Mouse (Mus musculus) kidney, embryonic 15.5 days (tissue): ENCODE data around the gene Rpl36. TPM values are rescaled to one million over a fixed set of nuclear protein-coding genes. Genes with fewer than 3 reads are reported as not detected.
"Not testable (repeated sequence)": the region's sequence is repeated elsewhere in the genome, so short reads cannot be mapped to it uniquely, and the experiment has no call there.

Experiments
- ATAC-seq: fragments of 200-750 bp; cut with Nextera tagmentation; replicated peaks from 2 replicates; pipeline ENCODE4 v1.8.0; 2017; ENCODE audit warnings: moderate TSS enrichment; ENCODE audit not compliant: low FRiP score
- H3K27ac ChIP-seq: fragments of 300-500 bp; sonication (generic); 2 replicates; pipeline ENCODE4 v1.5.1; 2015; ENCODE audit warnings: mild to moderate bottlenecking, inconsistent platforms
- H3K27me3 ChIP-seq: fragments of 300-500 bp; sonication (generic); 2 replicates; pipeline ENCODE4 v1.6.1; 2015; ENCODE audit warnings: inconsistent platforms
- H3K36me3 ChIP-seq: fragments of 300-500 bp; sonication (generic); 2 replicates; pipeline ENCODE4 v1.6.1; 2015; ENCODE audit warnings: inconsistent platforms
- H3K4me1 ChIP-seq: fragments of 300-500 bp; sonication (generic); 2 replicates; pipeline ENCODE4 v1.6.1; 2015; ENCODE audit warnings: inconsistent platforms
- H3K4me2 ChIP-seq: fragments of 300-500 bp; sonication (generic); 2 replicates; pipeline ENCODE4 v1.6.1; 2015; ENCODE audit warnings: moderate library complexity, mild to moderate bottlenecking, inconsistent platforms
- H3K4me3 ChIP-seq: fragments of 300-500 bp; sonication (generic); replicated peaks from 2 replicates; pipeline ENCODE4 v1.5.1; 2015; ENCODE audit warnings: mild to moderate bottlenecking, inconsistent platforms
- H3K9ac ChIP-seq: fragments of 300-500 bp; sonication (generic); 2 replicates; pipeline ENCODE4 v1.6.1; 2015; ENCODE audit warnings: mild to moderate bottlenecking, inconsistent platforms
- H3K9me3 ChIP-seq: fragments of 300-500 bp; sonication (generic); replicated peaks from 2 replicates; pipeline ENCODE4 v1.6.1; 2016; ENCODE audit warnings: inconsistent platforms
- WGBS: fragments of 180-500 bp; shearing (Covaris S2); methylation state at CpG from one replicate; pipeline ENCODE4 v1.1.7; 2015; ENCODE audit warnings: mixed read lengths; 5-methylcytosine and 5-hydroxymethylcytosine counted together
- polyA plus RNA-seq: library from polyadenylated mRNA; unstranded; fragments of >200 nt; fragmentation: Nextera tagmentation; extraction: Ambion mirVana; gene quantifications from 2 replicates; pipeline ENCODE4 v1.2.1, GENCODE M21; 2015

Gene Rpl36
- polyA plus RNA-seq, 1 experiment from 2014 or later, result 1,888 TPM

GRCm38 (mm10) chr17:56626754-56627470, 13.7 kb downstream of the Rpl36 start, which contains the start of gene Lonp1:
TSS of gene Lonp1 (minus strand) at chr17:56626887.
- peak; percentile 92 for ATAC-seq
- Histone ChIP-seq H3K4me2 (peak within 1 kb of the TSS; percentile 95), H3K9me3 (no peaks in the 10 kb centered on the region), H3K9ac (peak within 1 kb of the TSS; percentile 97), H3K36me3 (peaks cover 29% of the 10 kb centered on the region), H3K4me3 (peak within 1 kb of the TSS; percentile 97), H3K4me1 (peaks cover 29% of the 10 kb centered on the region), H3K27ac (peak within 1 kb of the TSS; percentile 93), H3K27me3 (no peaks in the 10 kb centered on the region)
- under 1% methylated on average over 51 of the region's 51 CpGs for WGBS

- Histone ChIP-seq H3K9me3 (no peaks in the 10 kb centered on the region), H3K27ac (peak within 1 kb of the TSS; percentile 93), H3K4me3 (peak within 1 kb of the TSS; percentile 97), H3K27me3 (no peaks in the 10 kb centered on the region), H3K36me3 (peaks cover 21% of the 10 kb centered on the region), H3K4me2 (peak within 1 kb of the TSS; percentile 95), H3K9ac (peak within 1 kb of the TSS; percentile 53), H3K4me1 (peaks cover 29% of the 10 kb centered on the region)
- WGBS, result 9% methylated on average over 26 of the region's 26 CpGs
- peak; percentile 58 for ATAC-seq
Observed at GRCm38 (mm10) chr17:56627530-56628277, 14.5 kb downstream of the Rpl36 start, which contains the start of gene Catsperd. TSS of gene Catsperd (plus strand) at chr17:56628143.

- H3K4me3 ChIP-seq, H3K36me3 ChIP-seq, H3K4me2 ChIP-seq, ATAC-seq, H3K27ac ChIP-seq, H3K9ac ChIP-seq, H3K27me3 ChIP-seq, H3K9me3 ChIP-seq: not testable (repeated sequence)
- WGBS, result 88% methylated on average over 27 of the region's 27 CpGs
- H3K4me1 ChIP-seq, result peaks cover 23% of the 10 kb centered on the region
Observed at GRCm38 (mm10) chr17:56629800-56630781, 16.9 kb downstream of the Rpl36 start.

- ATAC-seq, result no peak
- no peak overlapping the region for H3K4me3 ChIP-seq
- H3K4me2 ChIP-seq, result no peak overlapping the region
- WGBS, result 52% methylated on average over 4 of the region's 4 CpGs
- H3K36me3 ChIP-seq, result no peaks in the 10 kb centered on the region
- H3K9me3 ChIP-seq, result no peaks in the 10 kb centered on the region
- H3K27ac ChIP-seq, result no peak overlapping the region
- no peaks in the 10 kb centered on the region for H3K27me3 ChIP-seq
- no peak overlapping the region for H3K9ac ChIP-seq
- H3K4me1 ChIP-seq, result peaks cover 11% of the 10 kb centered on the region
Observed at GRCm38 (mm10) chr17:56631807-56632206, 18.6 kb downstream of the Rpl36 start.

- H3K27me3 ChIP-seq, result no peaks in the 10 kb centered on the region
- H3K36me3 ChIP-seq, result no peaks in the 10 kb centered on the region
- no peak for ATAC-seq
- H3K4me1 ChIP-seq, result no peaks in the 10 kb centered on the region
- H3K9ac ChIP-seq, result no peak overlapping the region
- WGBS, result 83% methylated on average over 6 of the region's 6 CpGs
- H3K27ac ChIP-seq, result no peak overlapping the region
- H3K9me3 ChIP-seq, result no peaks in the 10 kb centered on the region
- no peak overlapping the region for H3K4me2 ChIP-seq
- no peak overlapping the region for H3K4me3 ChIP-seq
Observed at GRCm38 (mm10) chr17:56634023-56634422, 20.8 kb downstream of the Rpl36 start.

- Histone ChIP-seq H3K36me3 (no peaks in the 10 kb centered on the region), H3K4me3 (no peak overlapping the region), H3K4me2 (no peak overlapping the region), H3K9ac (no peak overlapping the region), H3K27ac (no peak overlapping the region), H3K9me3 (no peaks in the 10 kb centered on the region), H3K27me3 (no peaks in the 10 kb centered on the region), H3K4me1 (no peaks in the 10 kb centered on the region)
- WGBS, result 79% methylated on average over 4 of the region's 4 CpGs
- ATAC-seq, result no peak
Observed at GRCm38 (mm10) chr17:56643237-56643636, 30.0 kb downstream of the Rpl36 start.

- no peak overlapping the region for H3K4me3 ChIP-seq
- no peaks in the 10 kb centered on the region for H3K27me3 ChIP-seq
- H3K36me3 ChIP-seq, result no peaks in the 10 kb centered on the region
- no peaks in the 10 kb centered on the region for H3K9me3 ChIP-seq
- no peak overlapping the region for H3K27ac ChIP-seq
- peaks cover 10% of the 10 kb centered on the region; the same call in 1 of the 2 replicates for H3K4me1 ChIP-seq
- no peak for ATAC-seq
- peak overlapping the region; percentile 16; the same call in 1 of the 2 replicates for H3K4me2 ChIP-seq
- WGBS, result 56% methylated on average over 10 of the region's 13 CpGs
- H3K9ac ChIP-seq, result no peak overlapping the region
Observed at GRCm38 (mm10) chr17:56647546-56647945, 34.3 kb downstream of the Rpl36 start.

- Histone ChIP-seq H3K4me2 (peak overlapping the region; percentile 42), H3K4me1 (peaks cover 10% of the 10 kb centered on the region; the same call in 1 of the 2 replicates), H3K4me3 (no peak overlapping the region), H3K9me3 (no peaks in the 10 kb centered on the region), H3K36me3 (no peaks in the 10 kb centered on the region), H3K9ac (no peak overlapping the region), H3K27me3 (no peaks in the 10 kb centered on the region), H3K27ac (no peak overlapping the region)
- peak; percentile 43; the same call in 1 of the 2 replicates for ATAC-seq
- WGBS, result 24% methylated on average over 10 of the region's 10 CpGs
Observed at GRCm38 (mm10) chr17:56651801-56652200, 38.6 kb downstream of the Rpl36 start.

GRCm38 (mm10) chr17:56654771-56655170, 41.6 kb downstream of the Rpl36 start:
- no peak for ATAC-seq
- no peak overlapping the region for H3K4me2 ChIP-seq
- 70% methylated on average over 2 of the region's 2 CpGs for WGBS

GRCm38 (mm10) chr17:56655311-56655710, 42.1 kb downstream of the Rpl36 start:
- H3K4me3 ChIP-seq, result no peak overlapping the region
- H3K27me3 ChIP-seq, result no peaks in the 10 kb centered on the region
- no peak overlapping the region for H3K4me2 ChIP-seq
- peaks cover 10% of the 10 kb centered on the region; the same call in 1 of the 2 replicates for H3K4me1 ChIP-seq
- H3K9me3 ChIP-seq, result no peaks in the 10 kb centered on the region
- H3K9ac ChIP-seq, result no peak overlapping the region
- no peaks in the 10 kb centered on the region for H3K36me3 ChIP-seq
- no peak overlapping the region for H3K27ac ChIP-seq
- 76% methylated on average over 3 of the region's 3 CpGs for WGBS
- ATAC-seq, result no peak

More at GRCm38 (mm10) chr17:56654771-56655170, 41.6 kb downstream of the Rpl36 start:
- Histone ChIP-seq H3K27me3 (no peaks in the 10 kb centered on the region), H3K9ac (no peak overlapping the region), H3K27ac (no peak overlapping the region), H3K4me3 (no peak overlapping the region), H3K9me3 (no peaks in the 10 kb centered on the region), H3K36me3 (no peaks in the 10 kb centered on the region), H3K4me1 (peaks cover 10% of the 10 kb centered on the region; the same call in 1 of the 2 replicates)

- ATAC-seq, result no peak
- Histone ChIP-seq H3K9ac (no peak overlapping the region), H3K4me1 (peaks cover 8% of the 10 kb centered on the region; the same call in 1 of the 2 replicates), H3K4me3 (no peak overlapping the region), H3K27ac (no peak overlapping the region), H3K4me2 (no peak overlapping the region), H3K27me3 (no peaks in the 10 kb centered on the region), H3K36me3 (no peaks in the 10 kb centered on the region), H3K9me3 (no peaks in the 10 kb centered on the region)
- WGBS, result 86% methylated on average over 6 of the region's 6 CpGs
Observed at GRCm38 (mm10) chr17:56656171-56656570, 43.0 kb downstream of the Rpl36 start.
